Mouse (Mus musculus): ENCODE data around the gene Ccnjl. TPM values are rescaled to one million over a fixed set of nuclear protein-coding genes. Genes with fewer than 3 reads are reported as not detected.
A peak's percentile ranks its signal among the peaks of the same experiment; 100 is the strongest.

Ccnjl gene
- total and polyA plus RNA-seq, 2 experiments from 2014 or later = 10.8 to 11.7 TPM

DNA sequence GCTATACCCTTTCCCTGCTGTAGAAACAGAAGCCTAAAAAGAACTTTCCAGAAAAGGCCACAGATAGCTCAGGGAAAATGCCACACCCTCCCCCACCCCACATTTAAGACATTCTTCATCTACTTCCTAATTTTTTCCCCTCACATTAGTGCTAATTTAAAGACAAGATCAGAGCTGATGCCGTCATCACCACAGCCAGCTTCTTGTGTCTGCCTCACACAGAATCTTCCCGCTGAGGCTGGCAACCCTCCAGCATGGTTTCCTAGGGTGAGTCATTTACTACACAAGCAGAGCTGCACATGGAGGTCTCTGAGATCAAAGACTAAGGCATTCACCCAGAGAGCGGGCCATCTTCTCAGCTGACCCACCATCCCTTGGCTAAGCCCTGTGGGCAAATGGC lies 33.1 kb upstream of the Ccnjl start:
- DNase-seq (ENCODE audit: low spot score) = peak; percentile 58
- no peak overlapping the region for H3K27ac ChIP-seq (ENCODE audit: low read depth)
- ATAC-seq (ENCODE audit: insufficient read depth, low read depth) = no peak

DNA sequence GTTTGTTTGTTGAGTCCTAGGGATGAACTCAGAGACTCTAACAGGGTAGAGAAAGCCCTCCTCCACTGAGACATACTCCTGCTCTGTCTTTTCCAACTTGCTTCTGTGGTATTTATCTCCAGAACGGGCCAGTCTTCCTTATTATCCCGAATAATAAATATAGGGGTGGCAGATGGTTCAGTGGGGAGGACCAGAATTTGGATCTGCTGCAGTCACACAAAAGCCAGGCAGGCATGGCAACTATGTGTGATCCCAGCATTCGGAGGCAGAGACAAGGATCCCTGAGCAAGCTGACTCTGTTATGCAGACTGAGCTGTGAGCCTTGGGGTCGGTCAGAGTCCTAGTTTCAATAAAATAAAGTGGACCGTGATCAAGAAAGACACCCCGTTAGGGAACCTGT lies 27.3 kb upstream of the Ccnjl start:
- Histone ChIP-seq H3K4me3 (ENCODE audit: low read depth, low read length) (no peak overlapping the region), H3K9ac (replicated peaks; ENCODE audit: low read depth, low read length) (no peak overlapping the region), H3K4me1 (ENCODE audit: control insufficient read depth, insufficient read depth) (no peaks in the 10 kb centered on the region), H3K9me3 (replicated peaks; ENCODE audit: control insufficient read depth, low read length) (no peaks in the 10 kb centered on the region), H3K4me2 (ENCODE audit: low read depth, low read length) (no peak overlapping the region), H3K36me3 (replicated peaks; ENCODE audit: control insufficient read depth, insufficient read depth, low read length) (no peaks in the 10 kb centered on the region), H3K27me3 (ENCODE audit: control insufficient read depth, insufficient read depth, low read length) (no peaks in the 10 kb centered on the region), H3K27ac (ENCODE audit: low read depth) (no peak overlapping the region)
- 80% methylated on average over 6 of the region's 6 CpGs for whole genome bisulfite sequencing
- TF ChIP-seq CTCF (IDR thresholded peaks at IDR 0.05; ENCODE audit: low read depth) (no peak), EP300 (IDR thresholded peaks at IDR 0.05; ENCODE audit: low read depth) (no peak)
- ATAC-seq (ENCODE audit: insufficient read depth, low read depth) (no peak), DNase-seq (ENCODE audit: low spot score) (no peak)

More for the DNA sequence above, 33.1 kb upstream of the Ccnjl start:
- Histone ChIP-seq H3K4me3 (ENCODE audit: low read depth, low read length) (no peak overlapping the region), H3K9ac (replicated peaks; ENCODE audit: low read depth, low read length) (no peak overlapping the region), H3K27me3 (ENCODE audit: control insufficient read depth, insufficient read depth, low read length) (no peaks in the 10 kb centered on the region), H3K9me3 (replicated peaks; ENCODE audit: control insufficient read depth, low read length) (no peaks in the 10 kb centered on the region), H3K4me2 (ENCODE audit: low read depth, low read length) (no peak overlapping the region), H3K36me3 (replicated peaks; ENCODE audit: control insufficient read depth, insufficient read depth, low read length) (no peaks in the 10 kb centered on the region), H3K4me1 (ENCODE audit: control insufficient read depth, insufficient read depth) (no peaks in the 10 kb centered on the region; the same call in 1 of the 2 replicates)
- no peak for TF ChIP-seq CTCF (IDR thresholded peaks at IDR 0.05; ENCODE audit: low read depth)
- no peak for TF ChIP-seq EP300 (IDR thresholded peaks at IDR 0.05; ENCODE audit: low read depth)
- whole genome bisulfite sequencing = 16% methylated on average over 3 of the region's 3 CpGs

DNA sequence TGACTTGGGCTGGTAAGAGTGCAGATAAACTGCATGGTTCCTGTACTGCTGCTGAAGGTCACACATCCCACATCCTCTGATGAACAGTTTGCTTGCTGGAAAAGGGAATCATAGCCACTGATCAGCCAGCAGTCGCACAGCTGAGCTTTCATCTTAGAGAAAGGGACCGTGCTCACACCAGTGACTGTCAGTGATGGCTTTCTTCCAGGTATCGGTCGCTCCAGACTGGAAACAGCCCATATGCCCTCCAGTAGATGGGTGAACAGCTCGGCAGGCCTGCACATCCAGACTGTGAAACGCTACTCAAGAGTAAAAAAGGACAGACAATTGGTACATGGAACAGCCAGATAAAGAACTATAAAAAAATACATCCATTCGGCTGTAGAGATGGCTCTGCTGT lies 23.4 kb upstream of the Ccnjl start:
- no peak for DNase-seq (ENCODE audit: low spot score)
- no peak for ATAC-seq (ENCODE audit: insufficient read depth, low read depth)
- no peaks in the 10 kb centered on the region for H3K36me3 ChIP-seq (replicated peaks; ENCODE audit: control insufficient read depth, insufficient read depth, low read length)
- no peaks in the 10 kb centered on the region for H3K4me1 ChIP-seq (ENCODE audit: control insufficient read depth, insufficient read depth)
- H3K9me3 ChIP-seq (replicated peaks; ENCODE audit: control insufficient read depth, low read length) = no peaks in the 10 kb centered on the region
- no peak overlapping the region for H3K9ac ChIP-seq (replicated peaks; ENCODE audit: low read depth, low read length)
- H3K4me3 ChIP-seq (ENCODE audit: low read depth, low read length) = no peak overlapping the region
- H3K27me3 ChIP-seq (ENCODE audit: control insufficient read depth, insufficient read depth, low read length) = no peaks in the 10 kb centered on the region
- WGBS = 80% methylated on average over 7 of the region's 7 CpGs
- no peak for TF ChIP-seq CTCF (IDR thresholded peaks at IDR 0.05; ENCODE audit: low read depth)
- no peak for TF ChIP-seq EP300 (IDR thresholded peaks at IDR 0.05; ENCODE audit: low read depth)
- H3K27ac ChIP-seq (ENCODE audit: low read depth) = no peak overlapping the region
- H3K4me2 ChIP-seq (ENCODE audit: low read depth, low read length) = no peak overlapping the region

DNA sequence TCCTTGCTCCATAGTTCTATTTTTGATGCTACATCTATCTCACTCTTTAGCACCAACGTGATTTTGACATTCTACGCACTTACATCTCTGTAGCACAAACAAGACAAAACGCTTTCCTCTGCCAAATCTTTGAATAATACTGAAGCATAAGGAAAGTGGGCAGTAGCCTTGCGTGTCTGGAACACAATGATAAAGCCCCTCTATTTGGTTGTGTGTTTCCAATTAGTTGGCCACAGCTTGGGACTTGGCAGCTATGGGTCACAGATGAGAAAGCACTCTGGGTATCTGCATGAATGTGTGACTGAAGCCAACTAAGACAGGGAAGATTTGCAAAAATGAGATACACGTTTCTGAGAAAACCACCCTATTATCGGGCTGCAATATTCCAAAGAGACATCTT lies 20.6 kb upstream of the Ccnjl start:
- Histone ChIP-seq H3K4me2 (ENCODE audit: low read depth, low read length) (no peak overlapping the region), H3K9me3 (replicated peaks; ENCODE audit: control insufficient read depth, low read length) (no peaks in the 10 kb centered on the region), H3K9ac (replicated peaks; ENCODE audit: low read depth, low read length) (no peak overlapping the region), H3K27me3 (ENCODE audit: control insufficient read depth, insufficient read depth, low read length) (no peaks in the 10 kb centered on the region), H3K4me3 (ENCODE audit: low read depth, low read length) (no peak overlapping the region), H3K36me3 (replicated peaks; ENCODE audit: control insufficient read depth, insufficient read depth, low read length) (no peaks in the 10 kb centered on the region), H3K27ac (ENCODE audit: low read depth) (no peak overlapping the region), H3K4me1 (ENCODE audit: control insufficient read depth, insufficient read depth) (no peaks in the 10 kb centered on the region)
- no peak for DNase-seq (ENCODE audit: low spot score)
- 63% methylated on average over 6 of the region's 6 CpGs for WGBS
- ATAC-seq (ENCODE audit: insufficient read depth, low read depth) = no peak
- TF ChIP-seq CTCF (IDR thresholded peaks at IDR 0.05; ENCODE audit: low read depth) = no peak

DNA sequence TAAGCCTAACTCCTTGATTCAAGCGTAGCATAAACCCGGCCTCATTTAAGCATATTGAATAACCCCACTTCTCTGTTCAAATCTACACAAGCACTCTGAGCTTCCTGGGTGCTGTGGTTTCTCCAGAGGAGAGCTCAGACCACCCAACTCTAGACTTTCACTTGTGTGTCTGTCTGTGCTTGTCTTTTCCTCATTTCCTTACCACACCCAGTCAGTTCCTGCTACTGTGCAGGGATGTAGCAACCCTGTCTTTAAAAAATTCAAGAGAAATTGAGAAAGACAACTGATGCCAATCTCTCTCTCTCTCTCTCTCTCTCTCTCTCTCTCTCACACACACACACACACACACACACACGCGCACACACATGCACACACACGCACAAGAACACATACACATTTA lies 18.7 kb upstream of the Ccnjl start:
- 93% methylated on average over 5 of the region's 5 CpGs for whole genome bisulfite sequencing
- Histone ChIP-seq H3K4me2 (ENCODE audit: low read depth, low read length) (no peak overlapping the region), H3K27me3 (ENCODE audit: control insufficient read depth, insufficient read depth, low read length) (no peaks in the 10 kb centered on the region)

DNA sequence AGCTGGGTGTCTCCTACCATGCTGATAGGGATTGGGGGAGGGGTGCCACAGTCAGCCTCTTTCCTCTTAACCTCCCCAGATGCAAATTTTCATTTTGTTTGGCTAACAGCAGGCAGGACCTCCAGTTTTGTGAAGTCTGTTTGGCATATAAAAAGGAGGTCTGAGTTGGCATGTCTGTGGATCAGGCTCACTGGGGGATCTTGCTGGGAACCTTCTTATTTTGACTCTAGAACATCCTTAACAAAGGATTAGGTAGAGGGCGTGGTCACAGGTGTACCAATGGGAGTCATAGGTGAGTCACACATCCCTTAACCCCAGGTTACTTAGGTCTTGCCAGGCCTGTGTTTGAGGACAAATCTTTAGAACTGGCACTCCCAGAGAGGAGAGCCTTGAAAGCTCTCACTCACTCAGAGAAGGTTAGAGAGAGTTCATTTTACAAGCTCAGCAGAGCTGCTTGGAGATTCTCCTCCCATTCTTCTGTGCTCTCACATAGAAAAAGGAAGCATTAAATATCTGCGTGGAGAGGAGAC lies 15.9 kb upstream of the Ccnjl start:
- Histone ChIP-seq H3K9me3 (replicated peaks; ENCODE audit: control insufficient read depth, low read length) (no peaks in the 10 kb centered on the region), H3K4me3 (ENCODE audit: low read depth, low read length) (no peak overlapping the region), H3K4me1 (ENCODE audit: control insufficient read depth, insufficient read depth) (no peaks in the 10 kb centered on the region), H3K4me2 (ENCODE audit: low read depth, low read length) (no peak overlapping the region), H3K9ac (replicated peaks; ENCODE audit: low read depth, low read length) (no peak overlapping the region), H3K36me3 (replicated peaks; ENCODE audit: control insufficient read depth, insufficient read depth, low read length) (no peaks in the 10 kb centered on the region), H3K27ac (ENCODE audit: low read depth) (no peak overlapping the region), H3K27me3 (ENCODE audit: control insufficient read depth, insufficient read depth, low read length) (no peaks in the 10 kb centered on the region)
- TF ChIP-seq EP300 (IDR thresholded peaks at IDR 0.05; ENCODE audit: low read depth) (no peak), CTCF (IDR thresholded peaks at IDR 0.05; ENCODE audit: low read depth) (no peak)
- WGBS = 63% methylated on average over 2 of the region's 2 CpGs
- DNase-seq (ENCODE audit: low spot score) (no peak), ATAC-seq (ENCODE audit: insufficient read depth, low read depth) (no peak)

More for the DNA sequence above, 18.7 kb upstream of the Ccnjl start:
- no peaks in the 10 kb centered on the region for H3K4me1 ChIP-seq (ENCODE audit: control insufficient read depth, insufficient read depth)
- no peak overlapping the region for H3K4me3 ChIP-seq (ENCODE audit: low read depth, low read length)
- H3K27ac ChIP-seq (ENCODE audit: low read depth) = no peak overlapping the region
- H3K9me3 ChIP-seq (replicated peaks; ENCODE audit: control insufficient read depth, low read length) = no peaks in the 10 kb centered on the region
- H3K36me3 ChIP-seq (replicated peaks; ENCODE audit: control insufficient read depth, insufficient read depth, low read length) = no peaks in the 10 kb centered on the region
- no peak overlapping the region for H3K9ac ChIP-seq (replicated peaks; ENCODE audit: low read depth, low read length)
- no peak for ATAC-seq (ENCODE audit: insufficient read depth, low read depth)
- DNase-seq (ENCODE audit: low spot score) = no peak
- no peak for TF ChIP-seq CTCF (IDR thresholded peaks at IDR 0.05; ENCODE audit: low read depth)
- TF ChIP-seq EP300 (IDR thresholded peaks at IDR 0.05; ENCODE audit: low read depth) = no peak

Data from heart, postnatal 0 days (tissue).